24 mouse cellular contexts compared by ENCODE assay signal in the genomic region with DNA sequence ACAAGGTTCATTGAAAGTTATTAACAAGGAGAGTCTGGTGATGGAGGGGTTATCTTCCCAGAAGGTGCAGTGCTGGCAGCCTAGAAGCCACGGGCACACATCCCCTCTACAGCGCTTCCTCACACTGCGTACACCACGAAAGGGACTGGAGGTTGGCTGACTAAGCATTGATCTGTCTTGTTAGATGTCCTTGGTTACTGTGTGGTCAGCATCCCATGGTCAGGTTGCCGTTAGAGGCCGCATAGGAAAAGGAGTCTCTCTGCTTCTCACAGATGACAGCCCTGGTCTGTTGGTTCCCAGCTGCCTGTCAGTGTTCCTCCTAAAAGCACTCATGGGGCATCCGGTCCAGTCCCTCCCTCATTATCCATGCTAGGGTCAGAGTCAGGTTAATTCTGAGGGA. TPM values are rescaled to one million over a fixed set of nuclear protein-coding genes. Genes with fewer than 3 reads are reported as not detected.
DNase-seq lines count a peak whose midpoint lies in the region; ATAC-seq lines count a peak whose summit lies in the region.
"Had no signal": no experiment of that assay in that cellular context is flagged by ENCODE, and none has a peak within 500 bp of the region (broad histone marks: within the 10 kb centered on the region; RNA-seq: fewer than 3 reads in every experiment).

No protein-coding gene starts in this region.

- H3K9me3 ChIP-seq in kidney, embryonic 16.5 days (ENCODE audit: low read length): no peaks in the 10 kb centered on the region
- H3K9me3 ChIP-seq in megakaryocyte, embryonic 14.5 days: peaks cover 3% of the 10 kb centered on the region; the same call in 1 of the 2 replicates
- H3K9me3 ChIP-seq: embryonic facial prominence, embryonic 13.5 days; forebrain, embryonic 12.5 days had no signal

- whole genome bisulfite sequencing in kidney, embryonic 16.5 days: 58% methylated on average over 7 of the region's 7 CpGs

- H3K9ac ChIP-seq in kidney, embryonic 16.5 days (replicated peaks; ENCODE audit: low read length): no peak overlapping the region
- H3K9ac ChIP-seq: embryonic facial prominence, embryonic 13.5 days; forebrain, embryonic 12.5 days; heart, embryonic 13.5 days; hindbrain, embryonic 12.5 days had no signal

- peak; percentile 33; the same call in 1 of the 2 replicates for ATAC-seq in kidney, embryonic 16.5 days (ENCODE audit: low FRiP score, low TSS enrichment)
- no peak for ATAC-seq in megakaryocyte, adult 5-6 weeks (ENCODE audit: poor library complexity, severe bottlenecking)
- ATAC-seq in common myeloid progenitor, adult 5-6 weeks (replicated peaks; ENCODE audit: low read depth, poor library complexity, severe bottlenecking): 0 out of 2 replicates have a peak, but pooled peaks have one; percentile 33
- ATAC-seq: forebrain, embryonic 16.5 days; hindbrain, embryonic 16.5 days; inflammation-experienced regulatory T-cells, adult 6 months had no signal

- intact Hi-C loops in heart, postnatal 14 days (cut with DNase I): no loop called here

- no peak overlapping the region for H3K4me2 ChIP-seq in kidney, embryonic 16.5 days (replicated peaks; ENCODE audit: low read depth, low read length)
- H3K4me2 ChIP-seq: embryonic facial prominence, embryonic 13.5 days; forebrain, embryonic 12.5 days; heart, embryonic 13.5 days; hindbrain, embryonic 12.5 days had no signal

- no peaks in the 10 kb centered on the region for H3K27me3 ChIP-seq in kidney, embryonic 16.5 days (ENCODE audit: insufficient read depth, low read length)
- H3K27me3 ChIP-seq in megakaryocyte, embryonic 14.5 days (replicated peaks): no peaks in the 10 kb centered on the region
- H3K27me3 ChIP-seq: embryonic facial prominence, embryonic 13.5 days; forebrain, embryonic 12.5 days; heart, embryonic 13.5 days; hindbrain, embryonic 12.5 days had no signal

- DNase-seq in heart, adult 11 months: peak; percentile 82
- DNase-seq in heart, postnatal 14 days: no peak
- no peak for DNase-seq in kidney, postnatal 25 days
- DNase-seq: adrenal gland, postnatal 10 days; cerebellum, adult 8-10 months; cerebellum, postnatal 14 days; gastrocnemius, postnatal 10 days; heart, postnatal 4 days had no signal

- H3K27ac ChIP-seq in kidney, embryonic 16.5 days (ENCODE audit: low read length): no peak overlapping the region
- H3K27ac ChIP-seq: embryonic facial prominence, embryonic 13.5 days; forebrain, embryonic 12.5 days; heart, adult 2 months; heart, embryonic 13.5 days; hindbrain, embryonic 12.5 days had no signal

- H3K36me3 ChIP-seq in kidney, embryonic 16.5 days (ENCODE audit: insufficient read depth, low read length): no peaks in the 10 kb centered on the region
- H3K36me3 ChIP-seq in megakaryocyte, embryonic 14.5 days (replicated peaks; ENCODE audit: low read length): peaks cover 45% of the 10 kb centered on the region
- H3K36me3 ChIP-seq: embryonic facial prominence, embryonic 13.5 days; forebrain, embryonic 12.5 days; heart, embryonic 13.5 days; hindbrain, embryonic 12.5 days had no signal

- no peaks in the 10 kb centered on the region for H3K4me1 ChIP-seq in kidney, embryonic 16.5 days (ENCODE audit: insufficient read depth, low read length)
- peaks cover 73% of the 10 kb centered on the region for H3K4me1 ChIP-seq in megakaryocyte, embryonic 14.5 days
- H3K4me1 ChIP-seq: embryonic facial prominence, embryonic 13.5 days; forebrain, embryonic 12.5 days; hindbrain, embryonic 12.5 days had no signal

- no peak overlapping the region for H3K4me3 ChIP-seq in kidney, embryonic 16.5 days (ENCODE audit: low read length)
- H3K4me3 ChIP-seq in megakaryocyte, embryonic 14.5 days (replicated peaks): peak overlapping the region; percentile 43
- H3K4me3 ChIP-seq: embryonic facial prominence, embryonic 13.5 days; forebrain, embryonic 12.5 days; heart, adult 2 months; heart, embryonic 13.5 days; hindbrain, embryonic 12.5 days had no signal

RNA-seq across cellular contexts. Expression of a gene that starts 10.1 kb away (rescaled TPM):
- total RNA-seq in heart, postnatal 14 days (2021): 10 to 100 TPM in 1 of 2 experiments, 1 to 10 TPM in 1; 8.8 to 13.1 TPM
- 27.0 and 39.3 TPM in 2 replicates for polyA plus RNA-seq in kidney, embryonic 16.5 days (2015; fragmentation: Nextera tagmentation; extraction: Ambion mirVana)
- polyA plus RNA-seq in megakaryocyte, embryonic 14.5 days (2012; ENCODE audit: insufficient read depth, low replicate concordance): 2.9 TPM in 1 of 2 replicates, not detected in the other
- total RNA-seq in megakaryocyte, adult 5-6 weeks (2015): 8.0 and 12.2 TPM in 2 replicates
- total RNA-seq in megakaryocyte, adult 5-6 weeks (2017): 14.6 and 18.1 TPM in 2 replicates
- total RNA-seq in common myeloid progenitor, adult 5-6 weeks (2017): 25.5 and 27.5 TPM in 2 replicates

RNA-seq across cellular contexts. Expression of a gene that starts 10.4 kb away (rescaled TPM):
- total RNA-seq in heart, postnatal 14 days (2021): 10 to 100 TPM; 11.0 to 13.8 TPM
- 46.6 and 50.3 TPM in 2 replicates for polyA plus RNA-seq in kidney, embryonic 16.5 days (2015; fragmentation: Nextera tagmentation; extraction: Ambion mirVana)
- polyA plus RNA-seq in megakaryocyte, embryonic 14.5 days (2012; ENCODE audit: insufficient read depth, low replicate concordance): 2.2 and 10.5 TPM in 2 replicates
- 14.8 and 17.0 TPM in 2 replicates for total RNA-seq in megakaryocyte, adult 5-6 weeks (2015)
- 11.3 and 18.5 TPM in 2 replicates for total RNA-seq in megakaryocyte, adult 5-6 weeks (2017)
- total RNA-seq in common myeloid progenitor, adult 5-6 weeks (2017): 12.2 and 13.1 TPM in 2 replicates

RNA-seq across cellular contexts. Expression of a gene that starts 10.5 kb away (rescaled TPM):
- total RNA-seq in heart, postnatal 14 days (2021): 1 to 10 TPM in 1 of 2 experiments, under 1 TPM in 1; 0.85 to 1.2 TPM
- 7.3 and 8.0 TPM in 2 replicates for polyA plus RNA-seq in kidney, embryonic 16.5 days (2015; fragmentation: Nextera tagmentation; extraction: Ambion mirVana)
- not detected in 2 replicates for polyA plus RNA-seq in megakaryocyte, embryonic 14.5 days (2012; ENCODE audit: insufficient read depth, low replicate concordance)
- not detected in 2 replicates for total RNA-seq in megakaryocyte, adult 5-6 weeks (2015)
- not detected in 2 replicates for total RNA-seq in megakaryocyte, adult 5-6 weeks (2017)
- not detected in 2 replicates for total RNA-seq in common myeloid progenitor, adult 5-6 weeks (2017)
- total RNA-seq: ES-E14; gastrocnemius, postnatal 4 days had no signal
- polyA plus RNA-seq: cortical plate, adult 2 months; forebrain, embryonic 16.5 days; frontal cortex, adult 2 months; heart, embryonic 13.5 days had no signal
